Mouse (Mus musculus) ES-E14 (cell line): ENCODE data around the gene Thnsl2. TPM values are rescaled to one million over a fixed set of nuclear protein-coding genes. Genes with fewer than 3 reads are reported as not detected.

Experiments used
- DNase-seq: peaks from one replicate; pipeline ENCODE4 v3.0.0-alpha.2; 2013; ENCODE audit warnings: low read depth, low spot score
- H3K27ac ChIP-seq: 2 replicates; pipeline ENCODE4 v1.5.1; 2012; ENCODE audit warnings: low read depth, mild to moderate bottlenecking, low read length, moderate library complexity, mixed read lengths; ENCODE audit not compliant: poor library complexity, insufficient read depth, severe bottlenecking
- H3K36me3 ChIP-seq: 2 replicates; pipeline ENCODE4 v1.6.1; 2012; ENCODE audit warnings: mild to moderate bottlenecking, low read length, moderate library complexity, mixed read lengths; ENCODE audit not compliant: control insufficient read depth, poor library complexity, insufficient read depth, severe bottlenecking
- H3K4me1 ChIP-seq, 2 experiments: fragments of 150-350 bp in 1 of 2; sonication (generic) in 1 of 2; 2 replicates each; pipeline ENCODE4 v1.6.1; 2012; ENCODE audit warnings: low read length in 2 of 2, mild to moderate bottlenecking in 1 of 2, mixed read lengths in 1 of 2; ENCODE audit not compliant: control insufficient read depth in 2 of 2, insufficient read depth in 2 of 2, poor library complexity in 1 of 2
- H3K4me3 ChIP-seq, 2 experiments: fragments of 150-350 bp in 1 of 2; sonication (generic) in 1 of 2; 2 replicates each; pipeline ENCODE4 v1.5.1; 2012; ENCODE audit warnings: low read length in 2 of 2, low read depth in 1 of 2, mild to moderate bottlenecking in 1 of 2, mixed read lengths in 1 of 2; ENCODE audit not compliant: insufficient read depth in 1 of 2, poor library complexity in 1 of 2, severe bottlenecking in 1 of 2
- H3K9ac ChIP-seq: 2 replicates; pipeline ENCODE4 v1.6.1; 2012; ENCODE audit warnings: low read depth, mild to moderate bottlenecking, low read length, mixed read lengths; ENCODE audit not compliant: poor library complexity, insufficient read depth, severe bottlenecking
- H3K9me3 ChIP-seq: fragments of 150-350 bp; sonication (generic); 2 replicates; pipeline ENCODE4 v1.6.1; 2012; ENCODE audit warnings: low read depth, mild to moderate bottlenecking, low read length; ENCODE audit not compliant: control insufficient read depth, insufficient read depth
- CHD2 ChIP-seq: IDR thresholded peaks from 2 replicates; pipeline ENCODE4 v1.6.1; 2014; ENCODE audit warnings: mild to moderate bottlenecking, low read depth, low read length, inconsistent platforms
- HCFC1 ChIP-seq: IDR thresholded peaks from 2 replicates; pipeline ENCODE4 v1.6.1; 2012; ENCODE audit warnings: low read length, inconsistent platforms, borderline replicate concordance; ENCODE audit not compliant: insufficient read depth
- MAFK ChIP-seq: IDR thresholded peaks from 2 replicates; pipeline ENCODE4 v1.6.1; 2014; ENCODE audit warnings: mild to moderate bottlenecking, low read depth, low read length, inconsistent platforms; ENCODE audit not compliant: insufficient read depth
- ZC3H11A ChIP-seq: IDR thresholded peaks from 2 replicates; pipeline ENCODE4 v1.6.1; 2012; ENCODE audit warnings: low read depth, mild to moderate bottlenecking, inconsistent platforms, low read length, borderline replicate concordance
- ZNF384 ChIP-seq: IDR thresholded peaks from 2 replicates; pipeline ENCODE4 v1.6.1; 2012; ENCODE audit warnings: low read depth, low read length, inconsistent platforms
- in situ Hi-C, 2 experiments: fragments of 600-800 bp; cut with MboI; formaldehyde crosslinking; loops; one replicate each; pipeline ENCODE4 v1.15.1; 2025; ENCODE audit warnings: low sequenced_read_pairs in 2 of 2, inconsistent platforms in 1 of 2; ENCODE audit not compliant: unreplicated experiment in 2 of 2
- total RNA-seq: library from RNA; depleted of rRNA; stranded (reverse); fragments of 300-350 nt; gene quantifications from 2 replicates; pipeline ENCODE4 v1.2.3, GENCODE M21; 2012

Thnsl2 gene
- total RNA-seq, 1 experiment = 5.2 TPM

- in situ Hi-C loops = loop anchor here in 1 of 2 experiments (10.0 to 25.0 kb wide), 2 partner anchors 240 to 632 kb away; no protein-coding TSS in a partner anchor
- H3K27ac ChIP-seq = no peak overlapping the region
- DNase-seq = no peak
- no peak overlapping the region for H3K9ac ChIP-seq
- H3K36me3 ChIP-seq = no peaks in the 10 kb centered on the region
- H3K4me3 ChIP-seq = no peak overlapping the region
- peaks cover 0 to 3% of the 10 kb centered on the region in 2 experiments; a peak in 1 of 4 replicates for H3K4me1 ChIP-seq
- H3K9me3 ChIP-seq = no peaks in the 10 kb centered on the region
- TF ChIP-seq ZNF384 (no peak), ZC3H11A (no peak), MAFK (no peak), HCFC1 (no peak), CHD2 (no peak)
Measured at GRCm38 (mm10) chr6:71154861-71155260, 10.6 kb upstream of the Thnsl2 start.

- no peak overlapping the region for H3K4me3 ChIP-seq
- DNase-seq = peak; percentile 28
- no peaks in the 10 kb centered on the region for H3K36me3 ChIP-seq
- no peak overlapping the region for H3K27ac ChIP-seq
- TF ChIP-seq MAFK (no peak), ZC3H11A (no peak), ZNF384 (no peak), HCFC1 (no peak), CHD2 (no peak)
- no peak overlapping the region for H3K9ac ChIP-seq
- H3K4me1 ChIP-seq = peaks cover 0 to 3% of the 10 kb centered on the region in 2 experiments; a peak in 1 of 4 replicates
- in situ Hi-C loops = loop anchor here in 1 of 2 experiments (10.0 to 25.0 kb wide), 2 partner anchors 241 to 634 kb away; no protein-coding TSS in a partner anchor
- H3K9me3 ChIP-seq = no peaks in the 10 kb centered on the region
Measured at GRCm38 (mm10) chr6:71153486-71153885, 9.2 kb upstream of the Thnsl2 start.

- no peak overlapping the region for H3K9ac ChIP-seq
- no peak overlapping the region for H3K27ac ChIP-seq
- DNase-seq = no peak
- in situ Hi-C loops = loop anchor here in 1 of 2 experiments (10.0 to 25.0 kb wide), 2 partner anchors 244 to 636 kb away; no protein-coding TSS in a partner anchor
- no peaks in the 10 kb centered on the region for H3K9me3 ChIP-seq
- no peaks in the 10 kb centered on the region for H3K36me3 ChIP-seq
- TF ChIP-seq HCFC1 (no peak), ZNF384 (no peak), CHD2 (no peak), MAFK (no peak), ZC3H11A (no peak)
- 0 out of 4 replicates have a peak overlapping the region, but pooled peaks of 1 of the 2 experiments have one; percentile 9 for H3K4me3 ChIP-seq
- H3K4me1 ChIP-seq = peaks cover 0 to 3% of the 10 kb centered on the region in 2 experiments; a peak in 1 of 4 replicates
Measured at GRCm38 (mm10) chr6:71151098-71151497, 6.9 kb upstream of the Thnsl2 start.

GRCm38 (mm10) chr6:71149534-71149933 is 5.3 kb upstream of the Thnsl2 start:
- no peak overlapping the region for H3K4me3 ChIP-seq
- no peak overlapping the region for H3K9ac ChIP-seq
- no peaks in the 10 kb centered on the region for H3K9me3 ChIP-seq
- no peaks in the 10 kb centered on the region for H3K36me3 ChIP-seq
- in situ Hi-C loops = no loop called here
- TF ChIP-seq ZC3H11A (peak; percentile 76), MAFK (no peak)
- DNase-seq = peak; percentile 63
- H3K4me1 ChIP-seq = peaks cover 0 to 3% of the 10 kb centered on the region in 2 experiments; a peak in 1 of 4 replicates
- no peak overlapping the region for H3K27ac ChIP-seq

GRCm38 (mm10) chr6:71148336-71148735 is 4.1 kb upstream of the Thnsl2 start:
- Histone ChIP-seq H3K9me3 (no peaks in the 10 kb centered on the region), H3K4me3 (no peak overlapping the region), H3K4me1 (peaks cover 0 to 3% of the 10 kb centered on the region in 2 experiments; a peak in 1 of 4 replicates), H3K27ac (no peak overlapping the region), H3K36me3 (no peaks in the 10 kb centered on the region), H3K9ac (no peak overlapping the region)
- in situ Hi-C loops = no loop called here
- TF ChIP-seq HCFC1 (no peak), MAFK (no peak), ZNF384 (no peak), CHD2 (no peak)
- DNase-seq = no peak
